Mouse (Mus musculus): Measurements from ENCODE around the gene Arfgef3. TPM values are rescaled to one million over a fixed set of nuclear protein-coding genes. Genes with fewer than 3 reads are reported as not detected.
"Not testable (repeated sequence)": the region's sequence is repeated elsewhere in the genome, so short reads cannot be mapped to it uniquely, and the experiment has no call there.

Arfgef3 gene
- polyA plus RNA-seq, 1 experiment from 2014 or later = 0.62 TPM

GRCm38 (mm10) chr10:18627530-18627929 is 116.2 kb downstream of the Arfgef3 start:
- H3K27ac ChIP-seq = no peak overlapping the region
- H3K4me1 ChIP-seq = no peaks in the 10 kb centered on the region
- no peak overlapping the region for H3K4me3 ChIP-seq
- H3K36me3 ChIP-seq (replicated peaks) = no peaks in the 10 kb centered on the region
- no peaks in the 10 kb centered on the region for H3K9me3 ChIP-seq
- 92% methylated on average over 6 of the region's 6 CpGs for WGBS
- DNase-seq (ENCODE audit: extremely low spot score, low spot score) = no peak
- H3K27me3 ChIP-seq (ENCODE audit: poor library complexity, severe bottlenecking) = no peaks in the 10 kb centered on the region

GRCm38 (mm10) chr10:18612796-18613195 is 131.0 kb downstream of the Arfgef3 start:
- H3K4me3 ChIP-seq = no peak overlapping the region
- WGBS = 85% methylated on average over 2 of the region's 2 CpGs
- H3K27ac ChIP-seq = no peak overlapping the region
- H3K9me3 ChIP-seq = no peaks in the 10 kb centered on the region
- DNase-seq (ENCODE audit: extremely low spot score, low spot score) = no peak
- H3K36me3 ChIP-seq (replicated peaks) = no peaks in the 10 kb centered on the region
- no peaks in the 10 kb centered on the region for H3K4me1 ChIP-seq
- H3K27me3 ChIP-seq (ENCODE audit: poor library complexity, severe bottlenecking) = no peaks in the 10 kb centered on the region

- not testable (repeated sequence) for H3K4me3 ChIP-seq, H3K27ac ChIP-seq
- WGBS = 70% methylated on average over 5 of the region's 5 CpGs
Measured at GRCm38 (mm10) chr10:18604827-18605535, 138.8 kb downstream of the Arfgef3 start.

GRCm38 (mm10) chr10:18602030-18602429 is 141.7 kb downstream of the Arfgef3 start:
- 21% methylated on average over 4 of the region's 4 CpGs for WGBS
- peak; percentile 66 for DNase-seq (ENCODE audit: extremely low spot score, low spot score)
- H3K9me3 ChIP-seq = no peaks in the 10 kb centered on the region

More at GRCm38 (mm10) chr10:18604827-18605535, 138.8 kb downstream of the Arfgef3 start:
- H3K9me3 ChIP-seq; H3K36me3 ChIP-seq (replicated peaks); DNase-seq (ENCODE audit: extremely low spot score, low spot score); H3K4me1 ChIP-seq; H3K27me3 ChIP-seq (ENCODE audit: poor library complexity, severe bottlenecking): not testable (repeated sequence)

GRCm38 (mm10) chr10:18597601-18598000 is 146.1 kb downstream of the Arfgef3 start:
- Histone ChIP-seq H3K36me3 (replicated peaks) (no peaks in the 10 kb centered on the region), H3K4me3 (no peak overlapping the region), H3K4me1 (no peaks in the 10 kb centered on the region), H3K27me3 (ENCODE audit: poor library complexity, severe bottlenecking) (no peaks in the 10 kb centered on the region), H3K27ac (no peak overlapping the region), H3K9me3 (no peaks in the 10 kb centered on the region)
- 93% methylated on average over 6 of the region's 6 CpGs for WGBS
- no peak for DNase-seq (ENCODE audit: extremely low spot score, low spot score)

More at GRCm38 (mm10) chr10:18602030-18602429, 141.7 kb downstream of the Arfgef3 start:
- no peak overlapping the region for H3K27ac ChIP-seq
- H3K4me1 ChIP-seq = peaks cover 10% of the 10 kb centered on the region
- H3K4me3 ChIP-seq = no peak overlapping the region
- no peaks in the 10 kb centered on the region for H3K27me3 ChIP-seq (ENCODE audit: poor library complexity, severe bottlenecking)
- H3K36me3 ChIP-seq (replicated peaks) = no peaks in the 10 kb centered on the region

- DNase-seq (ENCODE audit: extremely low spot score, low spot score) = no peak
- no peaks in the 10 kb centered on the region for H3K4me1 ChIP-seq
- no peak overlapping the region for H3K4me3 ChIP-seq
- no peak overlapping the region for H3K27ac ChIP-seq
- H3K27me3 ChIP-seq (ENCODE audit: poor library complexity, severe bottlenecking) = peaks cover 3% of the 10 kb centered on the region; the same call in 1 of the 2 replicates
- H3K9me3 ChIP-seq = no peaks in the 10 kb centered on the region
- no peaks in the 10 kb centered on the region for H3K36me3 ChIP-seq (replicated peaks)
- WGBS = 90% methylated on average over 5 of the region's 5 CpGs
Measured at GRCm38 (mm10) chr10:18589455-18589854, 154.3 kb downstream of the Arfgef3 start.

GRCm38 (mm10) chr10:18584188-18584587 is 159.6 kb downstream of the Arfgef3 start:
- H3K36me3 ChIP-seq (replicated peaks) = no peaks in the 10 kb centered on the region
- WGBS = 8% methylated on average over 7 of the region's 7 CpGs
- no peak for DNase-seq (ENCODE audit: extremely low spot score, low spot score)
- no peaks in the 10 kb centered on the region; the same call in 1 of the 2 replicates for H3K27me3 ChIP-seq (ENCODE audit: poor library complexity, severe bottlenecking)
- no peak overlapping the region for H3K4me3 ChIP-seq
- H3K4me1 ChIP-seq = peaks cover 7% of the 10 kb centered on the region
- H3K9me3 ChIP-seq = no peaks in the 10 kb centered on the region
- H3K27ac ChIP-seq = no peak overlapping the region

GRCm38 (mm10) chr10:18572581-18572980 is 171.2 kb downstream of the Arfgef3 start:
- no peaks in the 10 kb centered on the region for H3K36me3 ChIP-seq (replicated peaks)
- H3K4me3 ChIP-seq = no peak overlapping the region
- H3K27me3 ChIP-seq (ENCODE audit: poor library complexity, severe bottlenecking) = no peaks in the 10 kb centered on the region
- DNase-seq (ENCODE audit: extremely low spot score, low spot score) = no peak
- H3K4me1 ChIP-seq = no peaks in the 10 kb centered on the region
- H3K9me3 ChIP-seq = no peaks in the 10 kb centered on the region
- WGBS = 46% methylated on average over 2 of the region's 2 CpGs
- no peak overlapping the region for H3K27ac ChIP-seq

- Histone ChIP-seq H3K4me3 (no peak overlapping the region), H3K36me3 (replicated peaks) (no peaks in the 10 kb centered on the region), H3K9me3 (no peaks in the 10 kb centered on the region), H3K4me1 (no peaks in the 10 kb centered on the region), H3K27ac (no peak overlapping the region), H3K27me3 (ENCODE audit: poor library complexity, severe bottlenecking) (no peaks in the 10 kb centered on the region)
- DNase-seq (ENCODE audit: extremely low spot score, low spot score) = peak; percentile 28
- WGBS = 13% methylated on average over 4 of the region's 4 CpGs
Measured at GRCm38 (mm10) chr10:18562940-18563339, 180.8 kb downstream of the Arfgef3 start.

GRCm38 (mm10) chr10:18561445-18561844 is 182.3 kb downstream of the Arfgef3 start:
- Histone ChIP-seq H3K27me3 (ENCODE audit: poor library complexity, severe bottlenecking) (no peaks in the 10 kb centered on the region), H3K36me3 (replicated peaks) (no peaks in the 10 kb centered on the region), H3K4me3 (no peak overlapping the region), H3K9me3 (no peaks in the 10 kb centered on the region), H3K27ac (no peak overlapping the region), H3K4me1 (no peaks in the 10 kb centered on the region)
- WGBS = 55% methylated on average over 5 of the region's 5 CpGs
- DNase-seq (ENCODE audit: extremely low spot score, low spot score) = no peak

GRCm38 (mm10) chr10:18559076-18559475 is 184.7 kb downstream of the Arfgef3 start:
- H3K27ac ChIP-seq; H3K36me3 ChIP-seq (replicated peaks); H3K9me3 ChIP-seq; H3K4me1 ChIP-seq; DNase-seq (ENCODE audit: extremely low spot score, low spot score); H3K27me3 ChIP-seq (ENCODE audit: poor library complexity, severe bottlenecking); H3K4me3 ChIP-seq: not testable (repeated sequence)
- WGBS = 86% methylated on average over 9 of the region's 9 CpGs

- Histone ChIP-seq H3K9me3 (no peaks in the 10 kb centered on the region), H3K4me3 (peak overlapping the region; percentile 58), H3K4me1 (peaks cover 24% of the 10 kb centered on the region), H3K27ac (peak overlapping the region; percentile 71), H3K27me3 (ENCODE audit: poor library complexity, severe bottlenecking) (peaks cover 21% of the 10 kb centered on the region), H3K36me3 (replicated peaks) (no peaks in the 10 kb centered on the region)
- 2% methylated on average over 35 of the region's 35 CpGs for WGBS
- peak; percentile 71 for DNase-seq (ENCODE audit: extremely low spot score, low spot score)
Measured at GRCm38 (mm10) chr10:18549321-18550216, 194.2 kb downstream of the Arfgef3 start.

- Histone ChIP-seq H3K4me3 (no peak overlapping the region), H3K36me3 (replicated peaks) (no peaks in the 10 kb centered on the region), H3K4me1 (peaks cover 24% of the 10 kb centered on the region), H3K27me3 (ENCODE audit: poor library complexity, severe bottlenecking) (peaks cover 21% of the 10 kb centered on the region), H3K9me3 (no peaks in the 10 kb centered on the region), H3K27ac (no peak overlapping the region)
- WGBS = 89% methylated on average over 4 of the region's 4 CpGs
- no peak for DNase-seq (ENCODE audit: extremely low spot score, low spot score)
Measured at GRCm38 (mm10) chr10:18547381-18547780, 196.4 kb downstream of the Arfgef3 start.
